Mouse (Mus musculus) E14TG2a.4 (cell line): ENCODE data around the gene Adarb1.
A peak's percentile ranks its signal among the peaks of the same experiment; 100 is the strongest.

Source experiments
- H3K27me3 ChIP-seq: 2 replicates; pipeline ENCODE4 v1.6.1; 2014; ENCODE audit warnings: low read length, control low read depth; ENCODE audit not compliant: insufficient read depth
- H3K36me3 ChIP-seq: 2 replicates; pipeline ENCODE4 v1.6.1; 2014; ENCODE audit warnings: low read length, control low read depth; ENCODE audit not compliant: insufficient read depth
- H3K4me1 ChIP-seq: replicated peaks from 2 replicates; pipeline ENCODE4 v1.6.1; 2014; ENCODE audit warnings: low read depth, low read length, control low read depth
- H3K4me3 ChIP-seq: replicated peaks from 2 replicates; pipeline ENCODE4 v1.5.1; 2014; ENCODE audit warnings: mild to moderate bottlenecking, low read length
- H3K9me3 ChIP-seq: 2 replicates; pipeline ENCODE4 v1.6.1; 2014; ENCODE audit warnings: low read length, control low read depth
- CTCF ChIP-seq: conservative IDR thresholded peaks from 2 replicates; pipeline ENCODE4 v1.5.1; 2014; ENCODE audit warnings: low read length
- NANOG ChIP-seq: IDR thresholded peaks from 2 replicates; pipeline ENCODE4 v1.6.1; 2014; ENCODE audit warnings: borderline replicate concordance, low read length, mixed read lengths
- POU5F1 ChIP-seq: IDR thresholded peaks from 2 replicates; pipeline ENCODE4 v1.6.1; 2014; ENCODE audit warnings: low read length, borderline replicate concordance

Gene Adarb1

DNA sequence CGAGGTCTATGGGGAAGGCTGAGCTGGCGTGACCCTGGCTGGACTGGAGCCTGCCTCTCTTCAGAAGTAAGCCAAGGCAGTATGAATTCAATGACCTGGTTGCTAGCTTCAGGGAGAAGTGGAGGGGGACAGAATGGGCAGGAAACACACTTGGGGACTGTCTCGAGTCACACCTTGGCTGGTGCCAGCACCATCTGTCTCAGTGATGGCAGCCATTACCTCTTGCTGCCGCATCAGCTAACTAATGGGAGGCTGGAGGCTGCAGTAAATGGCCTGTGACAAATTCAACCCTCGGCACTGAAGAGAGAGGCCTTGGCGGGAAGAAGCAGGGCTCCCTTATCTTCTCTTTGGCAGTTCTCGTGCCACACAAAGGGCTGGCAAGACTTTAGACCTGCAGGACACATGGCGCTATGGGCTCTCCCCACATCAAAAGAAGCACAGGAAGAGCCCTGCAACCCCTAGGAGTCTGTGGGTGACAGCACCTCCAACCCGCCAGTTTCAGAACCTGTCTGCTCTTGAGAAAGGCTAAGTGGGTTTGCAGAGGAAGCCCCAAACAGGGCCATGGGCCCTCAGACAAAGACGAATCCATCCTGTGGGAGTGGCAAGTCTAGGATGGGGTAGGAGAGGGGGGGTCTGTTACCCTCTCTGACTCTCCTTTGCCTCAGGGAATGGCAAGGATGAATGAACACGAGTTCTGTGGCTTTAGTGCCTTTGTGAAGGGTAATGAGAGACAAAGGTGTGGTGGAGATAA lies 144.9 kb downstream of the Adarb1 start:
- Histone ChIP-seq H3K36me3 (peaks cover 21% of the 10 kb centered on the region), H3K27me3 (peaks cover 10% of the 10 kb centered on the region; the same call in 1 of the 2 replicates), H3K4me3 (peak overlapping the region; percentile 54), H3K9me3 (peaks cover 4% of the 10 kb centered on the region), H3K4me1 (peaks cover 18% of the 10 kb centered on the region)
- TF ChIP-seq NANOG (no peak), POU5F1 (no peak), CTCF (no peak)

DNA sequence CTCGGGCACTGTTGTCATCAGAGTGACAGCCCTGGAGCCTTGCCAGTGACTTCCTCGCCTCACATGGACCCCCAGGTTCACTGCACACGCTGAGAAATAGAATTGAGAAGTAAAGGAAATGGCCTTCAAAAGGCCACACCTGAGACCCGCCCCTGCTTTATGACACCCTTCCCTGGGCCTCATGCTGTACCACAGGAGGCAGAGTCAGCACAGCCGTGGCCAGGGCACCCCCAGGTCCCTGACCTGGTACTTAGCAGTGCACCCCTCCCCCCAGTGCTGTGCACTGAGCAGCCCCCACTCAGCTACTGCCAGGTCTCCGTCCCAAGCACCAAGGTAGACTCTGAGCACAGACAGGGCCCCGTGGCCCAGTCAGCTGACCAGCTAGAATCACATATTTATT lies 148.9 kb downstream of the Adarb1 start:
- H3K9me3 ChIP-seq = no peaks in the 10 kb centered on the region
- no peak overlapping the region for H3K4me3 ChIP-seq
- TF ChIP-seq POU5F1 = no peak
- no peak for TF ChIP-seq NANOG
- no peak for TF ChIP-seq CTCF
- peaks cover 61% of the 10 kb centered on the region for H3K36me3 ChIP-seq
- H3K4me1 ChIP-seq = peaks cover 57% of the 10 kb centered on the region
- H3K27me3 ChIP-seq = no peaks in the 10 kb centered on the region

DNA sequence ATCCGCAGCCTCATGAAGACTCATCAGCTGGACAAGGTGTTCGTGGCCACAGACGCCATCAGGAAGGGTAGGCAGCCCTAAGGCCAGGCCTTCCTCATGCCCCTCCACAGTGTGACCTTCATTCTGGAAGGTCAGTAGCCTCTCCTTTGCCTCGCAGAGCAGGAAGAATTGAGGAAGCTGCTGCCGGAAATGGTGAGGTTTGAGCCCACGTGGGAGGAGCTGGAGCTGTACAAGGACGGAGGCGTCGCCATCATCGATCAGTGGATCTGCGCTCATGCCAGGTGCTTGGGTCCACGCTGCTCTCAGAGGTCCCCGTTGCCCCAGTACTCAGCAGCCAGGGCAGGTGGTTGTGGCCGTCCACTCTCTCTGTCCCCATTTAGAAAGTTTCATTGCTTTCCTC lies 151.0 kb downstream of the Adarb1 start:
- Histone ChIP-seq H3K4me3 (peak overlapping the region; percentile 46; the same call in 1 of the 2 replicates), H3K4me1 (peaks cover 56% of the 10 kb centered on the region), H3K27me3 (no peaks in the 10 kb centered on the region), H3K36me3 (peaks cover 82% of the 10 kb centered on the region), H3K9me3 (no peaks in the 10 kb centered on the region)
- no peak for TF ChIP-seq CTCF
- TF ChIP-seq POU5F1 = no peak
- no peak for TF ChIP-seq NANOG

DNA sequence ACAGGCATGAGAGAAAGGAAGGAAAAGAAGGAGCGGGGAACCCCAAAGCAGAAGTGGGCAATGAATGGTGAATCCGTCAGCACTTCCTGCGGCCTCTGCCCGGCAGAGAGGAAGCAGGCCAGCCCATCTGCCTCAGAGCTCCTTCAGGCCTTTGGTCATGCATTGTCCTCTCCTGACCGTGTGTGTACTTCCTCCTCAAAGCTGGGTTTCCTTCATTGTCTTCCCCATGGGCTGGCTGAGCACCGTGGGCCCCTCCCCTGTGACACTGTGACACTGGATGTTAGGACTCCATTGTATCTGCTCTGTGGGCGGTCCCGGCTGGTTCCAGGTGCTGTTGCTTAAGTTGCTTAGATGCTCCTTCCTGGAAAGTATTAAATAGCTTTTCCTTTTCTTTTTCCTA lies 151.8 kb downstream of the Adarb1 start:
- Histone ChIP-seq H3K4me1 (peaks cover 64% of the 10 kb centered on the region), H3K27me3 (no peaks in the 10 kb centered on the region), H3K4me3 (no peak overlapping the region; the same call in 1 of the 2 replicates), H3K9me3 (no peaks in the 10 kb centered on the region), H3K36me3 (peaks cover 89% of the 10 kb centered on the region)
- TF ChIP-seq CTCF (no peak), POU5F1 (no peak), NANOG (no peak)

DNA sequence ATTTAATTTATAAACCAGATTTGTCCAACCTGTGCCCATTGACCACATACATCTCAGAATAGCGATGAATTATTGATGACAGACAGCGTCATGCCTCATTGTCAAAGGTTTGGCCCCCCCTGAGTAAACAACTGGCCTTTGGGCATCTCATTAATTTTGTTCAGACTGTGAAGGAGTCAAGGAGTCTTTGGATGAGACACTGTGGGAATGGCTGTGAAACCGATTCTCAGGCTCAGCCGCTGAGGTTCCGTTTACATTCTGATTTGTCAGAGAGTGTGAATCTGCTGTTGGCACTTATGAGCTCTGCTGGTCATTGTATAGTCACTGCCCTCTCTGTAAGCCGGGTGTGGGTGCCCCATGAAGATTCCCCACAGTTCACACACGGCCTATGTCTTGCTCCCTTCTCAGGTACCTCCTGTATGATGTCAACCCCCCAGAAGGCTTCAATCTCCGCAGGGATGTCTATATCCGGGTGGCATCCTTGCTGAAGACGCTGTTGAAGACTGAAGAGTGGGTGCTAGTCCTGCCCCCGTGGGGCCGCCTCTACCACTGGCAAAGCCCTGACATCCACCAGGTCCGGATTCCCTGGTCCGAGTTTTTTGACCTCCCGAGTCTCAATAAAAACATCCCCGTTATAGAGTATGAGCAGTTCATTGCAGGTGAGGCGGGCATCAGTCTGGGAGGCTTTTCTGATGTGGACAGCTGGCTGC lies 157.7 kb downstream of the Adarb1 start:
- TF ChIP-seq CTCF (no peak), POU5F1 (no peak), NANOG (no peak)
- Histone ChIP-seq H3K9me3 (no peaks in the 10 kb centered on the region), H3K4me3 (peak overlapping the region; percentile 99), H3K27me3 (peaks cover 9% of the 10 kb centered on the region; the same call in 1 of the 2 replicates), H3K36me3 (peaks cover 51% of the 10 kb centered on the region), H3K4me1 (peaks cover 70% of the 10 kb centered on the region)

DNA sequence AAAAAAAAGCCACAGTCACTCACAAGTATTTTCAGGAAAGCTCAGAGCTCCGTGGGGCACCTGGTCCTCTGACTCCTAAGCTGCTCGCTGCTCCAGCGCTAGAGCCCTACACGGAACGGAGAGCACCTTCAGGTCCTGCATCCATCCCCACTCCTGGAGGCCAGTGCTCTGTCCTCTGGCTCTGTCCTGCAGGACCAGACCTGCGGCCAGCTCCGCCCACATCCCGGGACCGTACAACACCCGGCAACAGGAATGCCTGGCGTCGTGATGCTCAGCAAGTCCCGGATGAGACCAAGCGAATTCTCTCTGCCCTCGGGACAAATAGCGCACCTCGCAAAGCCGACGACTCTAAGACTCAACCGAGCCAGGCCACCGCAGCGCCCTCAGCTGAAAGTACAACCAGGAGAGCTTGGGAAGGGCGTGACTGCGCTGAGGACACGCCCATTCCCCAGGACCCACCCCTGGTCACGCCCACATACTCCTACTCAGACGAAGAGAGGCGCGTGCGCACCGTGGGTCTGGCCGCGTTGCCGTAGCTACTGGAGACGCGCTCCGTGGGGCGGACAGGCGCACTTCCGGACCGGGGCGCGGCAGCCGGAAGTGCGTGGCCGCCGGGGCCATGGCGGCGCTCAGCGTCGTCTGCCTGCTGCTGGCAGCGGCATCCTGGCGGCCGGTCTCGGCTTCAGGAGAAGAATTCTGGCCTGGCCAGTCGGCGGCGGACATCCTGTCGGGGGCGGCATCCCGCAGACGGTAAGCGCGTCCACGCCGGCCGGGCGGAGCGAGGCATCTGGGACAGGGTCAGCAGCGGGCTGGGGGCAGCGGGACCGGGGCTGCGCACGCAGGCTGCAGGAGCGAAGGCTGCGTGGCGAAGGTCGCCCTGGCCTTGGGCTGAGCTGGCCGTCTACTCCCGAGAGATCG lies 159.1 kb downstream of the Adarb1 start, which contains the start of gene Pofut2:
Gene Pofut2 (plus strand): TSS at position 515 of the 918 bp plus-strand sequence.
- Histone ChIP-seq H3K4me1 (peaks cover 65% of the 10 kb centered on the region), H3K36me3 (peaks cover 37% of the 10 kb centered on the region), H3K9me3 (no peaks in the 10 kb centered on the region), H3K4me3 (peak within 1 kb of the TSS; percentile 99), H3K27me3 (peaks cover 11% of the 10 kb centered on the region; the same call in 1 of the 2 replicates)
- no peak for TF ChIP-seq CTCF
- TF ChIP-seq POU5F1 = no peak
- no peak for TF ChIP-seq NANOG

DNA sequence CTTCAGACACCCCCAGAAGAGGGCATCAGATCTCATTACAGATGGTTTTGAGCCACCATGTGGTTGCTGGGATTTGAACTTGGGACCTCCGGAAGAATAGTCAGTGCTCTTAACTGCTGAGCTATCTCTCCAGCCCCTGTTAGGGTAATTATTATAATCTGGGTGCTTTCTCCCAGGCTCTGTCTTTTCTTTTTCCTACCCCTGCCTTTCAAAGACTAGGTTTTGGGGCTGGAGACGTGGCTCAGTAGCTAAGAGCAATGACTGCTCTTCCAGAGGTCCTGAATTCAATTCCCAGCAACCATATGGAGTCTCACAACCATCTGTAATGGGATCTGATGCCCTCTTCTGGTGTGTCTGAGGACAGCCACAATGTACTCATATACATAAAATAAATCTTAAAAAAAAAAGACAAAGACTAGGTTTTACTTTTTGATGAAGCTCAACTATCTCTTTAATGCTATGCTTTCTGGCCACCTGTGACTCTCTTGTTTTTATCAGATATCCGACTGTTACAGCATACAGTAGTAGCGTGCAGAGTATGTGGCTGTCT lies 160.0 kb downstream of the Adarb1 start:
- H3K4me3 ChIP-seq = peak overlapping the region; percentile 99
- no peaks in the 10 kb centered on the region for H3K9me3 ChIP-seq
- H3K36me3 ChIP-seq = peaks cover 29% of the 10 kb centered on the region
- TF ChIP-seq POU5F1 = no peak
- no peak for TF ChIP-seq CTCF
- no peak for TF ChIP-seq NANOG
- peaks cover 11% of the 10 kb centered on the region; the same call in 1 of the 2 replicates for H3K27me3 ChIP-seq
- H3K4me1 ChIP-seq = peaks cover 66% of the 10 kb centered on the region
